Mouse (Mus musculus) frontal cortex, adult (tissue): ENCODE measurements around the gene Swi5.
A peak's percentile ranks its signal among the peaks of the same experiment; 100 is the strongest.

Experiments used
- ATAC-seq: cut with Nextera tagmentation; 2 replicates; pipeline ENCODE4 v1.9.2; 2017; ENCODE audit warnings: mild to moderate bottlenecking, moderate library complexity, mixed read lengths; ENCODE audit not compliant: low TSS enrichment

Gene Swi5

DNA sequence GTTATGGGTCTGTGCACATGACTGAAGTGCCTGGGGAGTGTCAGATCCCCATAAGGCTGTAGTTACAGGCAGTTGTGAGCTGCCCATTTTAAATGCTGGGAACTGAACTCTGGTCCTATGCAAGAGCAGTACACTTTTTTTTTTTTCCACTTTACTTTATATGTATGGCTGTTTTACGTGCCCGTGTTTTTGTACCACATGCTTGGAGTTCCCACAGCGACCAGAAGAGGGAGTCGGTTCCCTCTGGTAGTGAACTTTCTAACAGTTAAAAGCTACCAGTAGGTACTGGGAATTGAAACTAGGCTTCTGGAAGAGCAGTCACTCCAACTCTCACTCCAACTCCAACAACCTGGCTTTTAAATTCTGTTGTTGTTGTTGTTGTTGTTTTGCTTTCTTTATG, 27.2 kb downstream of the Swi5 start:
- ATAC-seq = no peak

DNA sequence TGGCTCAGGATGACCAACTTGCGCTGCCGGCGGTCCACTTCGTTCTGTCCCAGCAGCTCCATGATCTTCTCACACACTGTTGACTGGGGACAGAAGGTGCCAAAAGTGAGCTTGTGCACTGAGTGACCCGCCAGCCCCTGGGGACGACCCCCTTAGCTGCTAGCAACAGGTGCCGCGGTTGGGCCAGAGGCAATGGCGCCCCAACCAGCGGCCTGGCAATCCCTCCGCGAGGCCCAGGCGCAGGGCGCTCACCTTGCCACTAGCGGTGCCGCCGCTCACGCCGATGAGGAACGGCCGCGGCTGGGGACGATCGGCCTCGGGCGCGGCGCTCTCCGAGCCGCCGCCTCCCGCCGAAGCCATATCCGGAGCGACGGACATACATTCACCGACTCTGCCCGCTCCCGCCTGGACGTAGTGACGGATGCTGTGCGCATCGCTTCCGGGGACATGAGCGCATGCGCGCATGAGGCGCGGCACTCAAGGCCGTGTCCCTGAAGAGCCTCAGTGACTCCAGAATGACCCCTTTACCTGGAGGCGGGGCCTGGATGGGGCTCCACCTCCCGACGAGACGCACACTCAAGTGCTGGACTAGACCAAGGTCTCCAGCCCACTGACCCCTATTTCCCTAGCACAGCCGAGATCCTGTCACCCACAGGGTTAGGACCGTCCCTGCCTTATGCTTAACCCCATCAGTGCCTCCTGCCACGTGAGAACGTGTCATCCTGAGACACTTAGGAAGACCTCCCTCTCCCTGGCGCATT, 28.0 kb downstream of the Swi5 start, which contains the start of gene Uck1:
Uck1 (minus strand) TSS at position 503 of the 761 bp plus-strand sequence.
- peak; percentile 98 for ATAC-seq

DNA sequence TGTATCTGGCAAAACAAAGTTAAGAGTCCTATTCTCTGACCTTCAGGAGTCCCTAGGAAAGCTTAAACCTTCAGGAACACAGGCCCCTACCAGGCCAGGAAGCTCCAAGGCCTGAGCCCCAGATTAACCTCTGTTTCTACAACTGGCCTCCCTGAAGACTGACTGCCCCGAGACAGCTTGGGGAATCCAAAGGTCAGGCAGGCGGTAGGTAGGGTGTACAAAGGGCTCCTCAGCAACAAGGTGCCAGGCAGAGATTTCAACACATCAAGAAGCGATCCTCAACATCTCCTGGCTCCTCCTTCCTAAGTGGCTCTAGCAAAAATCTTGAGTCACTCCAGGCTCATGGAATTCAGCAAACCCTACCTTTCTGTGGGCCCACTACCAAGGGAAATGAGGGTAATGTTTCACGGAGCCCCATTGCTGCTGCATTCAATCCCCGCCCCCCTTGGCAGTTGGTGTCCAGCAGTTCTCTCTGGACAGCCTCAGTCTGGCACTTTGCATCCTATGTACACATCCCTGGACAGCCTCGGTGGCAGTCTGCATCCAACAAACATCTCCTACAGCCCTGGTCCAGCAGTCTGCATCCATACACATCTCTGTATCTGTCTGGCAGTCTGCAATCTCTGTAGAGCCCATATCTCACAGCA, 28.9 kb downstream of the Swi5 start:
- ATAC-seq = no peak

DNA sequence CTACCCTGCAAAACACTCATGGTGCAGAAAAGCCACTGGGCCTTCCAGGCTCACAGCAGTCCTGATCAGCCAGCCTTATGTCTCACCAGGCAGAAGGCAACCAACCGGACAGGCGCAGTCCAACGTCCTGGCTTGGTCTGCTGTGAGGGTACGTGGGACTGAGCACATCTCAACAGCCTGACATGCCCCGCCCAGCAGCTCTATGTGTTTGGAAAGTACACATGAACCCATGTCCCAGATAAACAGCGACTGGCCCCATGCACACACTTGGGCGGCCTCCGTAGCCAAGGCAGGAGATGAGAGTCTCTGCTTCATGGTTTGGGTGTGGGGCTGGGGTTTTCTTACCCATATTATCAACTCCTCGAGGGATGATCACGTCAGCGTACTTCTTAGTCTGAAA, 31.6 kb downstream of the Swi5 start:
- ATAC-seq = no peak

DNA sequence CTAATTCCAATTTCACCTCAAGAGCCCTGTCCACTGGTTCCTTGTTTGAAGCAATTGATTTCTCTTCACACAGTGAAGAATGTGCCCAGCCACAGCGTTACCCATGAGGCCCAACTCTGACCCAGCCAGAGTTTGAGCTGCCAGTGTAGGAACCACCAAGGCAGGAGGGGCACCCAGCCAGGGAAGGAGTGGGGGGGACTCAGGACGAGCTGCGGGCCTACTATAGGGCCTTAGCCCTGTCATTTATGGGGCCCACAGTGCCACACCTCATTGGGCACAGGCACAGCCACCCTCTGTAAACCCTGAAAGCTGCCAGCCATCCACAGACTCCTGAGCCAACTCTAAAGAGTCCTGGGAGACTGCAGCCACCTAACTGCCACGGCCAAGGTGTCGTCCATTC, 33.3 kb downstream of the Swi5 start:
- ATAC-seq = no peak

DNA sequence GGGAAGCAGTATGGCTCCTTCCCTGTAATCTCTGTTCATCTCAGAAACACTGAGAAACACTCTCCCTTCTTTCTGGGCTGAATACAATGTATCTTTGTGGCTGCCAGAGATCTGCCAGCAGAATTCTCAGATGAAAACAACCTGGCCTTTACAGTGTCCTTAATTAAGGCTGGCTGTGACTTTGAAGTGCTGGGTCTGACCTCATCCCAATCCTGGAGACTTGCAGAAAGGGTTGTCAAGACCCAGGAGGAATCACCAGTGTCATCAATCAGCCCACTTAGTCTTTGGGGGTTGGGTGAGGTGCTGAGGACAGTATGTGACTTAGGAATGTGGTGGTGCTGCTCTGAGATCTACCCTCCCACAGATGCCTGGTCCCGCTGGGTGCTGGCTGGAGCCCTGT, 34.5 kb downstream of the Swi5 start:
- no peak for ATAC-seq

DNA sequence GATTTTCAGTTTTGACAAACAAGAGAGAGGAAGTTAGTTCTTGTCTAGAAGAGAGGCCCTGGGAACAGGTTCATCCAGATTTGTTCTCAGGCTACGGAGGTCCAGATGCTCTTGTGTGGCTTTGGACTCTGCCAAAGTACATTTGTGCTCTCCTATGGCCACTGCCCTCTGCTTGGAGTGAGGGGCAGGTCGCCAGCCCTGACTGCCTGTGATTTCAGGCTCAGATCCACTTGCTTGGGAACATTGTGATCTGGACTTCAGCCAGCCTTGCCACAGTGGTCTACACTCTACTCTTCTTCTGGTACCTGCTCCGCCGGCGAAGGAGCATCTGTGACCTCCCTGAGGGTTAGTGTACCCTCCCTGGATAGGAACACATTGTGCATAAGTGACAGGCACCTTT, 35.2 kb downstream of the Swi5 start:
- no peak for ATAC-seq

DNA sequence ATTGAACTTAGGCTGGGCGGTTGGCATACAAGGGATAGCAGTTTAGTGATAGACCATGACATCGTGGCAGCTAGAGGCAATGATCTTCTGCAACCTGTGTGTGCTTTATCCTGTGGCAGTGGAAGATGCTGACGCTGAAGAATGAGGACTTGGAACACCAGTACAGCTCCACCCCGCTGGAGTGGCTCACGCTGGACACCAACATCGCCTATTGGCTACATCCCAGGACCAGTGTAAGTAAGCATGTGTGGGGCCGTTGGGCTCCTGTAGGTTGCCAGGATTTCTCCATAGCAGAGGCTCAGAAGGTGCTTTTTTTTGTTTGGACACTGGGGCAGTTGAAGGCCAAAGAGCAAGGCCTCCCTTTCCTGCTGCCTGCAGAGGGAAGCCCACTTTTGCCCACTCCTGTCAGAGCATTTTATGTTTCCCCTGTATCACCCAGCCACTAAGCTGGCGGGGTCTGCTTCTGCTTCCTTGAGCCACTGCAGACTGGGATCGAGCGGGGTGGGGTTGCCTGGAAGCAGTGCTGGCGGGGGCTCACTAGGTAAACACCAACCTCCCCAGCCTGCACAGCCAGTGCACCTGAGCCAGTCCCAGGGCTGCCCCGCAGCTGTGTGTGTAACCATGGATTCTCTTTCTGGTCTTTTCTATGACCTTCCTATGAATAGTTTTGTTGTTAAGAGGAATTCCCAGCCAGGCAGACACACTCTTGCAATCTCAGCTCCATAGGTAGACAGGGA, 35.9 kb downstream of the Swi5 start:
- no peak for ATAC-seq

DNA sequence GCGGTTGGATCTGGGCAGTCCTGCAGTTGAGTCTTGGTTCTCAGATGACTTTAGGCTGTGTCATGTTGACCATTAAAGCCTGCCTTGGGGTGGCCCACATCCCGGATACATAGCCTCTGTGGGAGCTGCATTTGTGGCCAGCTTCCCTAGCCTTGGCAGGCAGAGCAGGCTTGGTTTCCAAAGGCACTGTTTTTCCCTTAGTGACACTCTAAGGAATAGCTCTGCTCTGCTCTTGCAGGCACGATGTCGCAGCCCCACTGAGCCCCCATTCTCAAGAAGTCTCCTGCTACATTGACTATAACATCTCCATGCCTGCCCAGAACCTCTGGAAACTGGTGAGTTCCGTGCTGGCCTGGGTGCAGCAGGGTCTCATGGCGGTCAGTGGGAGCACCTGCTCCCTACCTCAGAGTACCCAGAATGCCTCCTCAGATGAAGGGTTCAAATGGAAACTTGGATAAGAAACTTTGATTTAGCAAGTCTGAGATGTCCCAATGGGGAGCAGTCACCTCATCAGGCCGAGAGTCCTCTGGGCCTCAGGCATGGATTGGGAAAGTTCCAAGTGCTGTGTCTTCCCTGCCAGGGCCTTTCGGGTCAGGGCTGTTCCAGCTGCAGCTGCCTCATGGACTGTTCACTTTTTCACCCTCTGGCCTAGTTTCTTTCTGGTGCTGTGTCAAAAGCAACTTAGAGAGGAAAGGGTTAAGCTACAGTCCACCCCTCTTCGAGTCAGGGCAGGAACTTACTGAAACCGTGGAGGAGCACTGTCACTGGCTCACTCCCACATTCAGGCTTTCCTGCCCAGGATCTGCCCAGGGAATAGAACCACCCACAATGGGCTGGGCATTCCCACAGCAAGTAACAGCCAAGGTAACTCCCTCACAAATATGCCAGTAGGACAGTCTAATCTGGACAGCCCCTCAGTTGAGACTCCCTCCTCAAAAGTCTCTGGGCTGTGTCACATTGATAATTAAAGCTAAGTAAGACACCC, 39.2 kb downstream of the Swi5 start:
- no peak for ATAC-seq

DNA sequence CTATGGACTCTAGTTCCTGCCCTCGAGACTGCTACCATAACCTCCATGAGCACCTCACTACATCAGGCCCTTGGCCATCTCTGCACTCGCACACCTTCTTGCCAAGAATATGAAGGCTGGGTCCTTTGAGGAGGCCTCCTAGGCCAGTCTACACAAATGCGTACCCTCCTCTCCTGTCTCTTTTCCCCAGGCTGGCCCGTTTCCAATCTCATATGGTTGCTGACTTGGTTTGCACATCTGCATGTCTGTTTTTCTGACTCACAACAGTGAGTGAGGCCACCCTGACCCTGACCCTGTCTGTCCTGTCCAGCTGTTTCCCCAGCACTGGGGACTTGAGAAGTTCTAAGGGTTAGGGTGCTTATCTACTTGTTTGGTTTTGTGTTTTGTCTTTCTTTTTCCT, 41.1 kb downstream of the Swi5 start:
- no peak for ATAC-seq

DNA sequence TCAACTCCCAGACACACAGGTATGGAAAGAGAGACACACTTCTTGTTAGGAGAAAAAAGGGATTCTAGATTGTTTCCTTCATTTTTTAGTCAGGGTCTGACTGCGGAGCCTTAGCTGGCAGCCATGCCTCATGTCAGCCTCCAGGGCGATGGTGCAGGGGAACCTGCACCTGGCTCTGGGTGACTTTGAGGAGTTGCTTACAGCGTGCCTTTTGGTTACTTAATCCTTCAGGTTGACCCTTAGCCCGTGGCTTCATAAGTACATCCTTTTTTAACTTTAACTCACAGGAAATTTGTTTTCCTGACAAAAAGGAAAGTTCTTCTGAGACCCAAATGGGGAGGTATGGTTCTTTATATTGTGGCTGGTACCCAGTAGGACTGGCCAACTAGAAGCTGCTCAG, 44.9 kb downstream of the Swi5 start:
- no peak for ATAC-seq

DNA sequence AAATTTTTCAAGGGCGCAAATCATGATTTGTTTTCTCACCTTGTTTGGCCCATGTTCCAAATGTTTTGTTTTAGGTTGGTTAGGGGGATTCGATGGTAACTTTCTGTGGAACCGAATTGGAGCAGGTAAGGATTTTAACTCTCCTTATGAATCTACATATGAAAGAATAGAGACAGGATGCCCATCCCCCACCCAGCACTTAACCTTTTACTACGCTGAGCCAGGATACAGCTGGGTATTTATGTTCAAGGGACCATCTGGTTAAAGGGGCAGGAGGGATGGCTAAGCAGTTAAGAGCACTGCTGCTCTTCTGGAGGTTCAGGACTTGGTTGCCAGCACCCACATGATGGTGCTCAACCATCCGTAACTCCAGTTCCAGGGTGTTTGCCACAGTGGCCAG, 47.3 kb downstream of the Swi5 start:
- ATAC-seq = no peak

DNA sequence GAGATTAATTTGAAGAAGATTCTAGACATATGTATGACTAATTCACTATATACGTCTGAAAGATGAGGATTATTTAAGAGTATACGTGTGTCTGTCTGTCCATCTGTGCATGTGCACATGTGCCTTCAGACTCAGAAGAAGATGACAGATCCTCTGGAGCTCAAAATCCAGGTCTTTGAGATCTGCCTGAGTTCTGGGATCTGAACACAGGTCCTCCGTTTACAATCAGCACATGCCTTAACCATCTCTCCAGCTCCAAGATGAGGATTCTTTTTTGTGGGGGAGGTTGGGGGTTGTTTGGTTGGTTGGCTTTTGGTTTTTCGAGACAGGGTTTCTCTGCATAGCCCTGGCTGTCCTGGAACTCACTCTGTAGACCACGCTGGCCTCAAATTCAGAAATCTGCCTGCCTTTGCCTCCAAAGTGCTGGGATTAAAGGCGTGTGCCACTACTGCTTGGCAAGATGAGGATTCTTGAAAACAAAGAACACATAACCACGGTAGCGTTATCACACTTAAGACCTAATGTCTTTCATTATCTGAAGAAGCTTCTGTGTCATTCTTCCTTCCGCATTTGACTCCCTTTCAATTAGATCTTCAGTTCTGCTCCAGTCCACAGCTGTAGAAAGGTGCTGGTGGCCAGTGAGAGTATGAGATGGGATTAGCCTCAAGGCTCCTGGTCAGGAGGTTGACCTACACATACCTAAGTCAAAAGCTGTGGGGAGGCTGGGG, 49.0 kb downstream of the Swi5 start:
- ATAC-seq = no peak

DNA sequence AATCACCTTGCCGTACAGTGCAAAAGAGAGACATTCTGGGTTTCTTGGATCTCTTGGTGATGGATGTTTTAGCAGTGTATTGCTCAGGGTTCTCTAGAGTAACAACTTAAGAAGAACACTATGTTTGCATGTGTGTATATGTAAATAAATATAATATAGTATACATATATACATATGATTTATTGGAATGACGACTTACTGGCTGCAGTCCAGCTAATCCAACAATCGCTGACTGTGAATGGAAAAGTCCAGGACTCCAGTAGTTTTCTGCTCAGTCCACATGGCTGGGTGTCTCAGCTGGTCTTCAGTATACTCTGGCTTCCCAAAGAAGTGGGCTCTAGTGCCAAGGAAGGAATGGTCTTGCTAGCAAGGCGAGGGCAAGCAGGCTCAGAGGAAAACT, 50.3 kb downstream of the Swi5 start:
- ATAC-seq = no peak

DNA sequence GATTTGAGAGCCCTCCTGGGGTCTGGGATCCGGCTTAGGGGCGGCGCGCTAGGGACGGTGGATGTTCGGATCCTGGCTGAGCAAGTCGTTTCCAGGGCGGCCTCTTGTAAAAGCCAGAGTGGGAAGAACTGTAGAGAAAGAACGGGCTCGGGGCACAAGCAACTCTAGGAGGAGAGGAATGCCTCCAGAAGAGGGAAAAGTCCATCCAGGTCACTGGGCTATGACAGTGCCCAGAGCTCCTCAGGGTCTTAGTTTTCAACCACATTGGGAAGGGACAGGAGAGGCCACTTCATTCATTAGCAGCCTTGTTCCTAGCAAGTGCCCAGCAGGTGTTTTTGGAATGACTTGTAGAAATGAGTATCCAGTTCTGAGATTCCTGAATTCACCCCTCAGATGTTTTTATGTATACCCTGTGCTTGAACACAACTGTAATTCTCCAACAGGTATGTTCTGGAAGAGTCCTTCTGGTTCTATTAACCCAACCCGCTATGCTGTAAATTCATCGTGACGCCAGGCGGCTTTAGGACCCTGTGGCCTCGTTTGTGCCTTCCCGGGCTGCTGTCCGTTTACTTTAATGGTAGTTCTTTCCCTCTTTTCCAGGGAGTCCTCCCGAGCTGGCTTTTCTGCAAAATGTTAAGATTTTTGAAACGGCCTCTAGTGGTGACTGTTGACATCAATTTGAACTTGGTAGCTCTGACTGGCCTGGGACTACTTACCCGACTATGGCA, 51.0 kb downstream of the Swi5 start:
- peak; percentile 56; the same call in 1 of the 2 replicates for ATAC-seq

DNA sequence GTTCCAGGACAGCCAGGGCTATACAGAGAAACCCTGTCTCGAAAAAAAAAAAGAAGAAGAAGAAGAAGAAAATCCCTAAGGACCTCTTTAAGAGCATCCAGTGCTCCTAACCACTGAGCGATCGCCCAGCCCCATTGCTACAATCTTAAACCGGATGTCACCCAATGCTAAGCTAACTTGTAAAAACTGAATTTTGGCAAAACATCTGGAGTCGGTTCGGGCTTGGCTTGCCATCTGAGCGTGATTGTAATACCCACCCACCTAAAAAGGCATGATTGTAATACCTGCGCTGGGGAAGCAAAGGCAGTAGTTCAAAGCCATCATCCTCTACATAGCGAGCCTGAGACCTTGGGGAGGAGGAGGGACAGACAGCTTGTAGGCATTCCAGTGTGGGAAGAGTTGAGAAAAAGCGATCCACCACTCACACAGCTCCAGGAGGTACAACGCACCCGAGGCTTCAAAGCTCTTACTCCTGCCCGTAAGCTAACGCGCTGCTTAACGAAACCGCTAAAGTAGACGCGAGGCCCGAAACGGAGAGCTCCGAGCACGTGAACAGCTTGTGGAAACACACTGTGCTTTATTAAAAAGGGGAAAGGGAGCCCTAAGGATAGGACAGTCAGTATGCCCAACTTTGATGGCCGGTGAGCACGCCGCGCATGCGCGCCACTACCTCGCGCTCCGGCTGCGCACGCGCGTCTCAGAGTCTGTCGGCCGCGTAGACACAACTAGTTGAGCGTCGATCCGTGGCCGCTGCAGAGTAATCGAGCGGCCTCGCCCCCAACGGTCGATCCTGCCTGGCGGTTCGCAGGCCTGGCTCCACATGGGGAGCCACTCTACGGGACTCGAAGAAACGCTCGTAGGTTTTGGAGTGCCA, 51.8 kb downstream of the Swi5 start, which contains the start of gene Pomt1:
Pomt1 (plus strand) TSS at position 705 of the 874 bp plus-strand sequence.
- peak; percentile 89 for ATAC-seq

DNA sequence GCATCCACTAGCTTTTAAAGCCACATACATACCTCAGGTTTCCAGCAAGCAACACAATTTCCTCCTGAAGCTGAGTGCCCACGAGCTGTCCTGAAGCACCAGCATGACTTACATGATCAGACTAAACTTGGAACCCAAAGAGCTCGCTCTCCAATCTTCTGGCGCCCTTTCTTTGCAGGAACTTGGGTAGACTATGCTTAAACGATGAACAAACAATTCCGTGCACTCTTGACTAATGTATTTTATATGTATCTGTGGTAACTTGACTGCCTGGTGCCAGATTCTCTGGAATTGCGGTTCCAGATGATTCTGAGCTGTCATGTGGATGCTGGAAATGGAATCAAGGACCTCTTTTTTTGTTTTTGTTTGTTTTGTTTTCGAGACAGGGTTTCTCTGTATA, 52.4 kb downstream of the Swi5 start:
- no peak for ATAC-seq
